Mouse (Mus musculus) heart, postnatal 0 days (tissue): ENCODE results near the gene Myog. TPM values are rescaled to one million over a fixed set of nuclear protein-coding genes. Genes with fewer than 3 reads are reported as not detected.
A peak's percentile ranks its signal among the peaks of the same experiment; 100 is the strongest.

Experiments used
- ATAC-seq: fragments of 200-750 bp; cut with Nextera tagmentation; 2 replicates; pipeline ENCODE4 v1.8.0; 2017; ENCODE audit warnings: low read depth, moderate number of reproducible peaks, moderate library complexity; ENCODE audit not compliant: insufficient read depth
- DNase-seq: peaks from one replicate; pipeline ENCODE4 v3.0.0-alpha.2; 2016; ENCODE audit warnings: low spot score
- H3K27ac ChIP-seq: fragments of 300-500 bp; sonication (generic); 2 replicates; pipeline ENCODE4 v1.5.1; 2014; ENCODE audit warnings: low read depth, mild to moderate bottlenecking
- H3K27me3 ChIP-seq: fragments of 300-500 bp; sonication (generic); 2 replicates; pipeline ENCODE4 v1.6.1; 2014; ENCODE audit warnings: low read length, mixed read lengths; ENCODE audit not compliant: control insufficient read depth, insufficient read depth
- H3K36me3 ChIP-seq: fragments of 300-500 bp; sonication (generic); replicated peaks from 2 replicates; pipeline ENCODE4 v1.6.1; 2014; ENCODE audit warnings: low read length, mixed read lengths; ENCODE audit not compliant: control insufficient read depth, insufficient read depth
- H3K4me1 ChIP-seq: fragments of 300-500 bp; sonication (generic); 2 replicates; pipeline ENCODE4 v1.6.1; 2014; ENCODE audit warnings: antibody characterized with exemption; ENCODE audit not compliant: control insufficient read depth, insufficient read depth
- H3K4me2 ChIP-seq: fragments of 300-500 bp; sonication (generic); 2 replicates; pipeline ENCODE4 v1.6.1; 2014; ENCODE audit warnings: low read depth, mild to moderate bottlenecking, low read length, moderate library complexity
- H3K4me3 ChIP-seq: fragments of 300-500 bp; sonication (generic); 2 replicates; pipeline ENCODE4 v1.5.1; 2014; ENCODE audit warnings: low read depth, low read length
- H3K9ac ChIP-seq: fragments of 300-500 bp; sonication (generic); replicated peaks from 2 replicates; pipeline ENCODE4 v1.6.1; 2014; ENCODE audit warnings: low read depth, low read length, mixed read lengths
- H3K9me3 ChIP-seq: fragments of 300-500 bp; sonication (generic); replicated peaks from 2 replicates; pipeline ENCODE4 v1.6.1; 2016; ENCODE audit warnings: low read length; ENCODE audit not compliant: control insufficient read depth
- CTCF ChIP-seq: IDR thresholded peaks from 2 replicates; pipeline ENCODE4 v1.5.1; 2016; ENCODE audit warnings: antibody characterized with exemption, control low read depth, low read depth
- EP300 ChIP-seq: IDR thresholded peaks from 2 replicates; pipeline ENCODE4 v1.6.1; 2016; ENCODE audit warnings: antibody characterized with exemption, low read depth
- WGBS: fragments of 180-500 bp; shearing (Covaris S2); extraction: QIAGEN DNeasy Blood & Tissue Kit; methylation state at CpG from one replicate; pipeline ENCODE4 v1.1.7; 2014; 5-methylcytosine and 5-hydroxymethylcytosine counted together
- polyA plus RNA-seq: library from polyadenylated mRNA; unstranded; fragments of >200 nt; fragmentation: Nextera tagmentation; extraction: Ambion mirVana; gene quantifications from 2 replicates; pipeline ENCODE4 v1.2.1, GENCODE M21; 2015
- total RNA-seq: library from RNA; depleted of rRNA; stranded (reverse); fragments of >200 nt; gene quantifications from 2 replicates; pipeline ENCODE4 v1.2.3, GENCODE M21; 2014; ENCODE audit warnings: low replicate concordance

The Myog gene
- total and polyA plus RNA-seq, 2 experiments from 2014 or later = 0.31 TPM; not detected in 1

DNA sequence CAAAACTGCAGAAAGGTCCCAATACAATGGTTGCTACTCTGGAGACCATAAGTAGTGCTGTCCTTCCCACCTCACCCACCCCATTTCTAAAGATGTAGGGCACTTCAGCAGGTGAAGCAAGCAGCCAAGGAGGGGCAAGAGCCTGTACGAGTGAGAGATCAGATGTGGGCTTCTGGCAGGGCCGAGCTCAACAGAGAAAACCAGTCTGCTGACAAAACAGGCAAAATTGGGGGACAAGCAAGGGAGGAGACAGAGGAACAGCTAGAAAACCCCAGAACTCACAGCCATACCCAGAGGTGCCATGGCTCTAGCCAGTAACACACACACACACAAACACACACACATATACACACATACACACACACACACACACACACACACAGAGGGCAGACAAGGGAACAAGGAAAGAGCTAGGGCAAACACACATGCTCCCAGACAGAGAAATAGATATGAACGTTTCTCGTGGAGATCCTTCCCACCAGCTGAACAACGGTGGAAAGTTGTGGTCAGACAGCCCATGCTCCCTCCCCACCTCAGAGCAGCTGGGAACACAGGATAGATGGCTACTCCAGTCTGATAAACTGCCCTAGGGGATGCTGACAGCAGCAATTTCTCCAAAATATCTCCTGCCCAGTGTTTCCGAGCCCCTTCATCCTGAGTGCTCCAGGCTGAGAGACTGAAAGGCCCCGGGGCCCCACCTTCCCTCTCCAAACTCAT, 44.5 kb downstream of the Myog start:
- H3K27me3 ChIP-seq = no peaks in the 10 kb centered on the region
- H3K36me3 ChIP-seq = no peaks in the 10 kb centered on the region
- H3K4me1 ChIP-seq = peaks cover 52% of the 10 kb centered on the region
- DNase-seq (no peak), ATAC-seq (no peak)
- H3K9me3 ChIP-seq = no peaks in the 10 kb centered on the region
- H3K27ac ChIP-seq = peak overlapping the region; percentile 87; the same call in 1 of the 2 replicates
- WGBS = 44% methylated on average over 7 of the region's 7 CpGs
- H3K9ac ChIP-seq = no peak overlapping the region
- no peak overlapping the region for H3K4me2 ChIP-seq
- H3K4me3 ChIP-seq = no peak overlapping the region
- TF ChIP-seq EP300 (no peak), CTCF (no peak)

DNA sequence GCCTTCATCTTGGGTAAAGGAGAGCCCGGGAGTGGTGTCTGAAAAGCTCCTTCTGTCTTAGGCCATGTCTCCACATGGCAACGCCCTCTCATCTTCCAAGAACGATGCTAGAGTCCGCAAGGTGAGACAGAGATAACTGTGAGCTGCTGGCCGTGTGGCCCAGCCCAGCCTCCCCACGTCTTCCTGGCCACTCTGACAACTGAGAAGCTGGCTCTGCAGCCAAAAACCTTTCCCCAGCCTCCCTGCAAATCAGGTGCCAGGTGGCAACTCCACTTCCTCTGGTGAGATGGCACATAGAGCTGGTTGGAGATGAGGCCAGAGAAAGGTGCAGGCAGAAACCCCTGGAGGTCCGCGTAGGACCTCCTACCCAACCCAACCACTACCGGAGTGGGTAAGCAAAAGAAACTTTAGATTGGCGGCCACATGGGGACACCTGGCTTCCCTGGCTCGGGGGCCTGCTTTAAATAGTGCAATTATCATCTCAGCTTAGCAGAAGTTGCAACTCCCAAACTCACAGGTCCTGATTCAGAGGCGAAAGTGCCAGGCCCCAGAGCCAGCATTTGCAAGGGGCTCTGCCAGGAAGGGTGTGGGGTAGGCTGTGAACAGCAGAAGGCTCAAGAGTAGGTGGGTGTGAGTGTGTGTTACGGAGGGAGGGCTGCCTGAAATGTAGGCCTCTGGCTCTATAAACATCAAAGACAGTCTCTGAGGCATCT, 45.6 kb downstream of the Myog start:
- no peaks in the 10 kb centered on the region for H3K9me3 ChIP-seq
- H3K4me3 ChIP-seq = no peak overlapping the region
- 52% methylated on average over 13 of the region's 13 CpGs for WGBS
- H3K9ac ChIP-seq = no peak overlapping the region
- no peaks in the 10 kb centered on the region for H3K27me3 ChIP-seq
- no peak overlapping the region for H3K4me2 ChIP-seq
- H3K27ac ChIP-seq = peak overlapping the region; percentile 14; the same call in 1 of the 2 replicates
- TF ChIP-seq CTCF (no peak), EP300 (no peak)
- H3K4me1 ChIP-seq = peaks cover 52% of the 10 kb centered on the region
- H3K36me3 ChIP-seq = no peaks in the 10 kb centered on the region
- ATAC-seq (no peak), DNase-seq (no peak)

DNA sequence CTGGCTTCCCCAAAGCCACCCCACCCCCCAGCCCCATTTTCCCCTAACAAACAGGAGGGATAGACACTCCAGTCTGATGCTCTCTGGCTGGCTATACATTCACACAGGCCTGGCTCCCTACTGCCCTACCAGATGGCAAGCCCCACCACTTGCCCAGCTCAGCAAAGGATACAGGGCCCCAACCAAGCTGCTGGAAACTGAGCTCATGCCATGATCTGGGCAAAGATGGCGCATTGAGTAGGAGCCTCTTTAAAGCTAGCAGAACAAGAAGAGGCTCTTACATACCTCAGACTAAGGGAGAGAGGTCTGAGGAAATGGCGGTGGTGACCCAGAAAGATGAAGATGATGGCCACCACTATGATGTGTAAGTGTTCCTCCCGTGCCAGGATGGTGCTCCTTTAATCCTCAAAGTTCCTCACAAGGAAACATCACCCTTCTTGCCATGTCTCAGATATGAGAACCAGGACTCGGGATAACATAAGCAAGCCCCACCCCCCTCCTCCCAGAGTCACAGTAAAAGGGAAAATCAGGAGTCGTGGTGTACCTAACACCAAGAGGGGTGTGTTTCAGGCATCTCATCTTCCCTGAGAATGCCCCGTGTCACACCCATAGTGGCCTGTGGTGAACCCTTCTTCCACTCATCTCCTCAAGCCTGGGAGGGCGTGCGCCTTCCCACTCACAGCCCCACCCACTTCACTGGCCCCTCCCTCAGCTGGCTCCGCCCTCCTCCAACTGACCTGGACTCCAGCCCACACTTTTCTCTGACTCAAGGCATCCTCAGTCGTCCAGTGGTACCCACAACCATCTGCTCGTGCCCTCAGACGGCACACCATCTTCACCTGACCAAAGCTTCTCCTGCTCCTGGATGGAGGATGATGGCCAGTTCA, 46.4 kb downstream of the Myog start:
- no peaks in the 10 kb centered on the region for H3K36me3 ChIP-seq
- no peaks in the 10 kb centered on the region for H3K9me3 ChIP-seq
- no peak overlapping the region for H3K4me3 ChIP-seq
- H3K27ac ChIP-seq = peak overlapping the region; percentile 14; the same call in 1 of the 2 replicates
- no peak overlapping the region for H3K9ac ChIP-seq
- TF ChIP-seq EP300 (no peak), CTCF (no peak)
- DNase-seq (no peak), ATAC-seq (no peak)
- H3K27me3 ChIP-seq = no peaks in the 10 kb centered on the region
- peaks cover 52% of the 10 kb centered on the region for H3K4me1 ChIP-seq
- 81% methylated on average over 12 of the region's 12 CpGs for WGBS
- H3K4me2 ChIP-seq = no peak overlapping the region

DNA sequence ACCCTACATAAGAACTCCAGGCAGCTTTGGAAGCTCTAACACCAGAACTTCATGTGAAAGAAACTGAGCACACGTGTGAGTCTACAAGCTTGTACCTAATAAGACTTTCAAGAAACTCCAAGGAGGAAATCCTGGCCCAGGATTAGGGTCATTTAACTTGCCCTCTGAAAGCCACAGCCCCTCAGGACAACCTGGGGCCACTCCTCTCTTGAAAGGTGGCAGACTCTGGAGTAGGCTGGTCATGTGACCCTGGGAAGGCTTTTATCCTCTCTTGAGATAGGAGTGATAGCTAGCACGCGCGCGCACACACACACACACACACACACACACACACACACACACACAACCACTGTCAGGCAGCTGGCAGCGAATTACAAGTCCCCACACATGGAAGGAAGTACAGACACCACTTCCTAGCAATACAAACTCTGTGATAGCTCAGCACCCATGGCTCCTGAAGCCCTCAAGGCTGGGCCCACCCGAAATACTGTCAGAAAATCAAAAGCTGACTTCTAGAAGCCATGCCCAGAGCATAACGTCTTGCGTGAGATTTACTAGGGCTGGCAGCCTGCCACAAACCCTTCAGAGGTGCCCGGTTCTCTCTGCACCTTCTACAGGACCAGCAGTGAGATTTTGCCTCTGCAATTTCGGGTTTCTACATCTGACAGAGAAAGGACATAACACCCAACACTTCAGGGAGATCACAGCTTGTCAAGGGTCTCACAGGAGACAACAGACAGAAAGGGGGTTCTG, 47.3 kb downstream of the Myog start:
- TF ChIP-seq EP300 (no peak), CTCF (no peak)
- Histone ChIP-seq H3K36me3 (no peaks in the 10 kb centered on the region), H3K9ac (no peak overlapping the region), H3K4me1 (peaks cover 50% of the 10 kb centered on the region), H3K27ac (no peak overlapping the region), H3K4me3 (no peak overlapping the region), H3K9me3 (no peaks in the 10 kb centered on the region), H3K4me2 (no peak overlapping the region), H3K27me3 (no peaks in the 10 kb centered on the region)
- WGBS = 50% methylated on average over 11 of the region's 11 CpGs
- ATAC-seq = no peak
- DNase-seq = no peak

DNA sequence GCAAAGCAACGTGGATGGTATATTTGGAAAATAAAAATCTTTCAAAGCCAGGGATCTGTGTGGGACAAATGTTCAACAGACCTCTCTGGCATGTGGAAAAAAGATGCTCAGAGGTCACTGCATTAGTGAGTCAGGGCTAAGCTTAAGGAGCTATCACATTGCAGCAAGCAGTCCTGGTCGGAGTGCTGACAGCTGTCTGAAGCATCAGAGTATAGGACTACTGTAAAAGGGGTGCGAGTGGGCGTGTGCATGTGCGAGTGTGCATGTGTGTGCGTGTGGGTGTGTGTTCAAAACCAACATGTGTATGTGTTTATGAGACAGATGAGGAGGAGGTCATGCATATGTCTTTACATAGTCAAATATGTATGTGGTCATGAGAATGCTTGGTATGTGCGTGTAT, 49.4 kb downstream of the Myog start:
- no peak overlapping the region for H3K4me3 ChIP-seq
- DNase-seq (no peak), ATAC-seq (no peak)
- 47% methylated on average over 7 of the region's 7 CpGs for WGBS
- H3K4me1 ChIP-seq = peaks cover 38% of the 10 kb centered on the region
- H3K9ac ChIP-seq = no peak overlapping the region
- H3K36me3 ChIP-seq = no peaks in the 10 kb centered on the region
- no peak overlapping the region for H3K4me2 ChIP-seq
- TF ChIP-seq EP300 (no peak), CTCF (no peak)
- no peaks in the 10 kb centered on the region for H3K27me3 ChIP-seq
- peak overlapping the region; percentile 22; the same call in 1 of the 2 replicates for H3K27ac ChIP-seq
- no peaks in the 10 kb centered on the region for H3K9me3 ChIP-seq
